Mouse (Mus musculus) cerebellum, adult 9-10 months (tissue): ENCODE data around the gene Eif2b2.

ENCODE experiments used
- DNase-seq: peaks from one replicate; pipeline ENCODE4 v3.0.0; 2022

The Eif2b2 gene

GRCm38 (mm10) chr12:85219236-85219904, at the start of gene Eif2b2:
Gene Eif2b2, plus strand, starts transcription at chr12:85219481.
- peak; percentile 98 for DNase-seq

GRCm38 (mm10) chr12:85169877-85170276, 49.4 kb upstream of the Eif2b2 start:
- DNase-seq: no peak

- DNase-seq: peak; percentile 52
Measured at GRCm38 (mm10) chr12:85170284-85170947, 48.9 kb upstream of the Eif2b2 start.

- DNase-seq: no peak
Measured at GRCm38 (mm10) chr12:85170948-85171307, 48.4 kb upstream of the Eif2b2 start.

GRCm38 (mm10) chr12:85174016-85174415, 45.3 kb upstream of the Eif2b2 start:
- no peak for DNase-seq

- no peak for DNase-seq
Measured at GRCm38 (mm10) chr12:85175087-85175675, 44.1 kb upstream of the Eif2b2 start.

GRCm38 (mm10) chr12:85175926-85176845, 43.1 kb upstream of the Eif2b2 start:
- DNase-seq: no peak

- no peak for DNase-seq
Measured at GRCm38 (mm10) chr12:85176846-85177523, 42.3 kb upstream of the Eif2b2 start.

- DNase-seq: no peak
Measured at GRCm38 (mm10) chr12:85177740-85178239, 41.5 kb upstream of the Eif2b2 start, which contains the start of gene Pgf. Gene Pgf, minus strand, starts transcription at chr12:85177790.

- DNase-seq: no peak
Measured at GRCm38 (mm10) chr12:85178294-85178693, 41.0 kb upstream of the Eif2b2 start.

- DNase-seq: no peak
Measured at GRCm38 (mm10) chr12:85181475-85182344, 37.6 kb upstream of the Eif2b2 start.

- no peak for DNase-seq
Measured at GRCm38 (mm10) chr12:85182345-85182643, 37.0 kb upstream of the Eif2b2 start.

- DNase-seq: no peak
Measured at GRCm38 (mm10) chr12:85182898-85183297, 36.4 kb upstream of the Eif2b2 start.

GRCm38 (mm10) chr12:85184118-85184517, 35.2 kb upstream of the Eif2b2 start:
- no peak for DNase-seq

- no peak for DNase-seq
Measured at GRCm38 (mm10) chr12:85185810-85186209, 33.5 kb upstream of the Eif2b2 start.

- DNase-seq: no peak
Measured at GRCm38 (mm10) chr12:85186361-85186760, 32.9 kb upstream of the Eif2b2 start.

GRCm38 (mm10) chr12:85190290-85190689, 29.0 kb upstream of the Eif2b2 start:
- DNase-seq: no peak

GRCm38 (mm10) chr12:85192461-85193108, 26.7 kb upstream of the Eif2b2 start:
- no peak for DNase-seq

GRCm38 (mm10) chr12:85193146-85193545, 26.1 kb upstream of the Eif2b2 start:
- no peak for DNase-seq

GRCm38 (mm10) chr12:85193923-85194622, 25.2 kb upstream of the Eif2b2 start:
- no peak for DNase-seq
